Mouse (Mus musculus): ENCODE data around the gene Prtg. TPM values are rescaled to one million over a fixed set of nuclear protein-coding genes. Genes with fewer than 3 reads are reported as not detected.

Prtg gene
- polyA plus RNA-seq, 1 experiment from 2014 or later = 0.09 TPM

DNA sequence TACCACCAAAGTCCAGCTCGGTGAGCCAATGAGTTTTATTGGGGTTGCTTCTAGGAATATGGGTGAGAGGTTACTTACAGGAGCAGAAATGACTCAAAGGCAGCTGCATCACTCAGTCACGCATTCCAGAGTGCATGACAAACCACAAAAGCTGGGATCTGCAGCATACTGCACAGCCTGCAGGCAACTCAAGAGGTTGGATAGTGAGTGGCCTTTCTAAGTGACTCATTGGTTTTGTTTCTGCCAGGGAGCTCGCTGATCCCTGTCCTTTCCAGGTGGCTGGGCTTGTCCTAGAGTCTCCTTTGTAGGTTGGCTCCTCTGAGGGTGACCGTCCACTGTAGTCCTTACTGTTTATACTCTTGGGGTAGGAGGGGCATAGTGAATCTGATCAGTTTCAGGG is 39.5 kb downstream of the Prtg start:
- WGBS (ENCODE audit: insufficient replicate concordance) = 75% methylated on average over 4 of the region's 4 CpGs
- Histone ChIP-seq H3K4me2 (ENCODE audit: low read depth, low read length) (no peak overlapping the region), H3K4me1 (ENCODE audit: insufficient read depth) (no peaks in the 10 kb centered on the region), H3K27ac (ENCODE audit: low read depth) (no peak overlapping the region), H3K27me3 (ENCODE audit: insufficient read depth, low read length) (no peaks in the 10 kb centered on the region), H3K4me3 (ENCODE audit: low read depth, low read length) (no peak overlapping the region), H3K9me3 (ENCODE audit: low read length) (no peaks in the 10 kb centered on the region), H3K36me3 (replicated peaks; ENCODE audit: insufficient read depth, low read length) (no peaks in the 10 kb centered on the region), H3K9ac (replicated peaks) (no peak overlapping the region)
- ATAC-seq (no peak), DNase-seq (no peak)
- TF ChIP-seq CTCF (IDR thresholded peaks at IDR 0.05; ENCODE audit: low read depth) (no peak), EP300 (IDR thresholded peaks at IDR 0.05; ENCODE audit: low read depth) (no peak)

DNA sequence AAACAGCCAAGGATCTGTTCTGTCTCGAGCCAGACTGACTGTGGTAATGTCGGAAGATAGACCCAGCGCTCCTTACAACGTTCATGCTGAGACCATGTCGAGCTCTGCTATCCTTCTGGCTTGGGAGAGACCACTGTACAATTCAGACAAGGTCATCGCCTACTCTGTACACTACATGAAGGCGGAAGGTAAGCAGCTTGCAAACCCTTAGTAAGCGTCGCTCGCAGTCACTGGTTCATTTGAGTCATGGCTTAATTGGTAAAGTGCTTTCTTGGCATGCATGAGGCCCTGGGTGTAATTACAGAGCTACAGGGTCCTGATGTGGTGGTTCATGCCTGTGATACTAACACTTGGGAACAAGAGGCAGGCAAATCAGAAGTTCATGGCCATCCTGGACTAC is 44.9 kb downstream of the Prtg start:
- whole genome bisulfite sequencing (ENCODE audit: insufficient replicate concordance) = 88% methylated on average over 10 of the region's 10 CpGs
- no peak for ATAC-seq
- Histone ChIP-seq H3K4me1 (ENCODE audit: insufficient read depth) (no peaks in the 10 kb centered on the region), H3K4me2 (ENCODE audit: low read depth, low read length) (no peak overlapping the region), H3K4me3 (ENCODE audit: low read depth, low read length) (no peak overlapping the region), H3K9me3 (ENCODE audit: low read length) (no peaks in the 10 kb centered on the region), H3K36me3 (replicated peaks; ENCODE audit: insufficient read depth, low read length) (no peaks in the 10 kb centered on the region), H3K27ac (ENCODE audit: low read depth) (no peak overlapping the region), H3K27me3 (ENCODE audit: insufficient read depth, low read length) (no peaks in the 10 kb centered on the region), H3K9ac (replicated peaks) (no peak overlapping the region)
- TF ChIP-seq EP300 (IDR thresholded peaks at IDR 0.05; ENCODE audit: low read depth) (no peak), CTCF (IDR thresholded peaks at IDR 0.05; ENCODE audit: low read depth) (no peak)
- no peak for DNase-seq

DNA sequence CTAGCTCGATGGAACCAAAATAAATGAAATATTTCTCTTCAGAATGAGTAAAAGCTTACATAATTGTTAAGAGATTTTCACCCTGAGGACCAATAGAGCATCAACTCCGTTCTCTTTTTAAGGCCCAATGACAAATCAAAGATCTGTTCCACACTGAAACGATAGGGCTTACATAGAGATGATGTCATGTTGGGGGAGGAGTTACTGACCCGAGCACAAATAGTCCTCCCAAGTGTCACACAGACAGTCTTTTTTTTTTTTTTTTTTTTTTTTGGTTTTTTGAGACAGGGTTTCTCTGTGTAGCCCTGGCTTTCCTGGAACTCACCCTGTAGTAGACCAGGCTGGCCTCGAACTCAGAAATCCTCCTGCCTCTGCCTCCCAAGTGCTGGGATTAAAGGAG is 45.3 kb downstream of the Prtg start:
- Histone ChIP-seq H3K27ac (ENCODE audit: low read depth) (no peak overlapping the region), H3K9me3 (ENCODE audit: low read length) (no peaks in the 10 kb centered on the region), H3K4me1 (ENCODE audit: insufficient read depth) (no peaks in the 10 kb centered on the region), H3K36me3 (replicated peaks; ENCODE audit: insufficient read depth, low read length) (no peaks in the 10 kb centered on the region), H3K27me3 (ENCODE audit: insufficient read depth, low read length) (no peaks in the 10 kb centered on the region), H3K9ac (replicated peaks) (no peak overlapping the region), H3K4me2 (ENCODE audit: low read depth, low read length) (no peak overlapping the region), H3K4me3 (ENCODE audit: low read depth, low read length) (no peak overlapping the region)
- WGBS (ENCODE audit: insufficient replicate concordance) = 76% methylated on average over 5 of the region's 5 CpGs
- no peak for DNase-seq
- no peak for TF ChIP-seq CTCF (IDR thresholded peaks at IDR 0.05; ENCODE audit: low read depth)
- no peak for TF ChIP-seq EP300 (IDR thresholded peaks at IDR 0.05; ENCODE audit: low read depth)
- ATAC-seq = no peak

DNA sequence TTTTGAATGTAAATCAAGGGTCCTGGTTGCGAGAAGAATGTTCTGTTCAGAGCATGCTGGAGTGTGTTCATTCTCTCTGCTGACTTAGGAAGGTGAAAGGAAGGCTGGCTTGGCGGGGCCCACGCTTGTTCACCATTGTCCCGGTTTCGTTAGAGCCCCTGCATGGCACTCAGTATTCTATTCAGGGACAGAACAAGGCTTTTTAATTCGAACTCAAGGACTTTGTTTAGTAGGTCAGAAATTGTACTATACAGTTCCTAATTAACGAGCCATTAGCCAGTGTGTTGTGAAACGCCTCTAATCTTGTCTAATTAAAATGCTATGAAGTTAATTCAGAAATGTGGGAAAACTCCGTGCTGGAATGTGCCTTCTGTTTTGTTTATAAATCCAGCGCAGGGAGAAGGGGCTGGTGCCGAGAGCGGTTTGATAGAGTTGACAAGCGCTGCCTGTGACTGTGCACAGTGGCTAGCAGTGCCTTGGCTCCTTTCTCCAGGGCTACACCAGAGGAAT is 47.1 kb downstream of the Prtg start:
- no peak for ATAC-seq

DNA sequence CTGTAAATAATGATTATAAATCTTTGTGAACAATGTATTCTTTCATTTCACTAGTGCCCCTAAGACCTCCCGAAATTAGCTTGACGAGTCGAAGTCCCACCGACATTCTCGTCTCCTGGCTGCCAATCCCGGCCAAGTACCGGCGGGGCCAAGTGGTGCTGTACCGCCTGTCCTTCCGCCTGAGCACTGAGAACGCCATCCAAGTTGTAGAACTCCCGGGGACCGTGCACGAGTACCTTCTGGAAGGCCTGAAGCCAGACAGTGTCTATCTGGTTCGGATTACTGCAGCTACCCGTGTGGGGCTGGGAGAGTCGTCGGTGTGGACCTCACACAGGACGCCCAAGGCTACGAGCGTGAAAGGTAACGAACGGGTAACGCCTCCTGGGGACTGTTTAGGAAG is 50.0 kb downstream of the Prtg start:
- Histone ChIP-seq H3K27me3 (ENCODE audit: insufficient read depth, low read length) (no peaks in the 10 kb centered on the region), H3K9ac (replicated peaks) (no peak overlapping the region), H3K4me3 (ENCODE audit: low read depth, low read length) (no peak overlapping the region), H3K27ac (ENCODE audit: low read depth) (no peak overlapping the region), H3K4me2 (ENCODE audit: low read depth, low read length) (no peak overlapping the region), H3K36me3 (replicated peaks; ENCODE audit: insufficient read depth, low read length) (no peaks in the 10 kb centered on the region), H3K4me1 (ENCODE audit: insufficient read depth) (no peaks in the 10 kb centered on the region), H3K9me3 (ENCODE audit: low read length) (no peaks in the 10 kb centered on the region)
- TF ChIP-seq EP300 (IDR thresholded peaks at IDR 0.05; ENCODE audit: low read depth) (no peak), CTCF (IDR thresholded peaks at IDR 0.05; ENCODE audit: low read depth) (no peak)
- ATAC-seq (no peak), DNase-seq (no peak)
- WGBS (ENCODE audit: insufficient replicate concordance) = 85% methylated on average over 24 of the region's 24 CpGs

More for the DNA sequence above, 47.1 kb downstream of the Prtg start:
- Histone ChIP-seq H3K4me3 (ENCODE audit: low read depth, low read length) (no peak overlapping the region), H3K9me3 (ENCODE audit: low read length) (no peaks in the 10 kb centered on the region), H3K9ac (replicated peaks) (no peak overlapping the region), H3K27ac (ENCODE audit: low read depth) (no peak overlapping the region), H3K4me2 (ENCODE audit: low read depth, low read length) (no peak overlapping the region), H3K36me3 (replicated peaks; ENCODE audit: insufficient read depth, low read length) (no peaks in the 10 kb centered on the region), H3K4me1 (ENCODE audit: insufficient read depth) (no peaks in the 10 kb centered on the region), H3K27me3 (ENCODE audit: insufficient read depth, low read length) (no peaks in the 10 kb centered on the region)
- WGBS (ENCODE audit: insufficient replicate concordance) = 75% methylated on average over 13 of the region's 13 CpGs
- no peak for TF ChIP-seq EP300 (IDR thresholded peaks at IDR 0.05; ENCODE audit: low read depth)
- TF ChIP-seq CTCF (IDR thresholded peaks at IDR 0.05; ENCODE audit: low read depth) = no peak
- no peak for DNase-seq

DNA sequence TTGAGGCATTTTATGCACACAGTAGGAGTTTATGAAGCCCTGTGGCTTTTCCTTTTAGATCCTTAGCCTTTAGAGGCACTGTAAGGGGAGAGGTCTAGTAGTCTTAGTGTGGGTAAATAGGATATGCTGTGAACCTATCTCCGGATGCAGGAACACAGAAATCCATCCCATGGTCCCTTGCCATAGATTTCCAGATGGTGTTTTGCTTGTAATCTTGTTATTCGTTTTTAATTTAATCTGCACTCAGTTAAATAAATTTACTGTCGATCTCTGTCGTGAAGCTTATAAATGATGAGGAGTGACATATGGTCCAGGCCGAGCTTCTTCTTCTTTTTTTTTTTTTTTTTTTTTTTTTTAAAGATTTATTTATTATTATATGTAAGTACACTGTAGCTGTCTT is 54.1 kb downstream of the Prtg start:
- Histone ChIP-seq H3K4me2 (ENCODE audit: low read depth, low read length) (no peak overlapping the region), H3K27me3 (ENCODE audit: insufficient read depth, low read length) (no peaks in the 10 kb centered on the region), H3K27ac (ENCODE audit: low read depth) (no peak overlapping the region), H3K36me3 (replicated peaks; ENCODE audit: insufficient read depth, low read length) (no peaks in the 10 kb centered on the region), H3K9me3 (ENCODE audit: low read length) (no peaks in the 10 kb centered on the region), H3K4me1 (ENCODE audit: insufficient read depth) (no peaks in the 10 kb centered on the region), H3K4me3 (ENCODE audit: low read depth, low read length) (no peak overlapping the region), H3K9ac (replicated peaks) (no peak overlapping the region)
- no peak for DNase-seq
- no peak for TF ChIP-seq CTCF (IDR thresholded peaks at IDR 0.05; ENCODE audit: low read depth)
- TF ChIP-seq EP300 (IDR thresholded peaks at IDR 0.05; ENCODE audit: low read depth) = no peak
- WGBS (ENCODE audit: insufficient replicate concordance) = 86% methylated on average over 5 of the region's 5 CpGs
- no peak for ATAC-seq

DNA sequence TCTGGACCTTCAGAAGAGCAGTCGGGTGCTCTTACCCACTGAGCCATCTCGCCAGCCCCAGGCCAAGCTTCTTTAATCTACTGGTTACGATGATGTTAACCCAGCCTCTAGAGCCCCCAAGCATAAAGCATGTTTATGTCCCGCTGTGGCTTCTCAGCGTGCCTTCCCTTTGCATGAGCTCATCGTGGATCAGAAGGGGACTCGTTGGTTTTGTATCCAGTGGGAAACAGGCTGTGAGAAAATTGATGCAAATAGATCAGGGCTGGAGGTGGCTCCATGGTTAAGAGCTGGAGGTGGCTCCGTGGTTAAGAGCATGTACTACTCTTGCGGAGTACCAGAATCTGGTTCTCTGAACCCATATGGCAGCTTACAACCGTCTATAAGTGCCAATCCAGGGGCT is 54.6 kb downstream of the Prtg start:
- TF ChIP-seq CTCF (IDR thresholded peaks at IDR 0.05; ENCODE audit: low read depth) (no peak), EP300 (IDR thresholded peaks at IDR 0.05; ENCODE audit: low read depth) (no peak)
- Histone ChIP-seq H3K36me3 (replicated peaks; ENCODE audit: insufficient read depth, low read length) (no peaks in the 10 kb centered on the region), H3K4me3 (ENCODE audit: low read depth, low read length) (no peak overlapping the region), H3K4me1 (ENCODE audit: insufficient read depth) (no peaks in the 10 kb centered on the region), H3K4me2 (ENCODE audit: low read depth, low read length) (no peak overlapping the region), H3K9me3 (ENCODE audit: low read length) (no peaks in the 10 kb centered on the region), H3K27ac (ENCODE audit: low read depth) (no peak overlapping the region), H3K9ac (replicated peaks) (no peak overlapping the region), H3K27me3 (ENCODE audit: insufficient read depth, low read length) (no peaks in the 10 kb centered on the region)
- 79% methylated on average over 10 of the region's 10 CpGs for WGBS (ENCODE audit: insufficient replicate concordance)
- DNase-seq (no peak), ATAC-seq (no peak)
